Mouse (Mus musculus): Measurements from ENCODE around the gene Tifab. TPM values are rescaled to one million over a fixed set of nuclear protein-coding genes. Genes with fewer than 3 reads are reported as not detected.
A peak's percentile ranks its signal among the peaks of the same experiment; 100 is the strongest.

Tifab gene
- polyA plus RNA-seq, 1 experiment from 2014 or later: 4.7 TPM

DNA sequence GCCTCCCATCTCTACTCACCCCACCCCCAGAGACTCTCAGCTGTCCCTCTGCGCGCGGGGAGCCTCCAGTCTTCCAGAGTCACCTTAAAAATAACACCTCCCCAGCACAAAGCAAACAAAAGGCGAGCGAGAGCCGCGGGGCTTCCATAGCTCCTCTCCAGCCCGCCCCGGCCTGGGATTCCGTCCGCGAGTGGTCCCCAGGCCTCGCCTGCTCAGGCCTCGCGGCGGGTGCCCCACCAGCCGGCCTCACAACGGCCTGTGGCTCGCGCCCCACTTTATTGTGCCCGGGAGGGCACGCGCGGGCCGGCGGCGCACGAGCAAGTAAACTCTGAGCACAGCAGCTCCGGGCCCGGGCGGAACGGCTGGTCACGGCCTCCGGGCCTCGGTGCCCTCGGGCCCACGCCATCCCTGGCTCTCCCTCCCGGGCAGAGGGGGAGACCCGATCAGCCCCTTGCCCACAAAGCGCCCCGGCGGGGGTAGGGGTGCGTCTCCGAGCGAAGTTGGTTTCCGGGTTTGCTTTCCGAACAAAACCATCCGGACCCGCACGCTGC, 44.0 kb downstream of the Tifab start:
- WGBS (ENCODE audit: insufficient replicate concordance): under 1% methylated on average over 50 of the region's 50 CpGs

DNA sequence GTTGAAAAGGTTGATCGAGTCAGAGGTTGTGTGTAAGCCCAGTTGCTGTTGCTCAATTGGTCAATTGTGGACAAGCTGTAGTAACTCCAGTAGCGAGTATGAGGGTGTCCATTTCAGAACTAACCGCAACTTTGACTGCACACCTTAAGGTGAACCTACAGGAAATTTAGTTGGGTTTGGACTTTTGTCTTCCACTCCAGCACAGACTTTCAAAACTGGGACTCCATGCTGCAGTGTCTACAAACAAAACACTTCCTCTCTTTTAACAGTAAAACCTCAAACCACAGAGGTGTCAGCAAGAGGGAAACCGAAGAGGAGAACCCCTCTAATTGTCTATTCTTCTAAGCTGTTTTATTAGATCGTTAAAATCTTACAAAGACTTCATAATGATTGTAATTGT, 44.7 kb downstream of the Tifab start:
- no peak for ATAC-seq
- Histone ChIP-seq H3K36me3 (peaks cover 19% of the 10 kb centered on the region), H3K4me3 (peak overlapping the region; percentile 94), H3K27ac (0 out of 2 replicates have a peak overlapping the region, but pooled peaks have one; percentile 79), H3K4me1 (peaks cover 40% of the 10 kb centered on the region), H3K4me2 (peak overlapping the region; percentile 95), H3K9me3 (replicated peaks) (no peaks in the 10 kb centered on the region), H3K27me3 (replicated peaks) (no peaks in the 10 kb centered on the region), H3K9ac (peak overlapping the region; percentile 93)
- WGBS (ENCODE audit: insufficient replicate concordance): 27% methylated on average over 5 of the region's 5 CpGs

More for the DNA sequence above, 44.0 kb downstream of the Tifab start:
- H3K4me1 ChIP-seq: peaks cover 40% of the 10 kb centered on the region
- no peaks in the 10 kb centered on the region for H3K27me3 ChIP-seq (replicated peaks)
- H3K9me3 ChIP-seq (replicated peaks): no peaks in the 10 kb centered on the region
- H3K4me2 ChIP-seq: peak overlapping the region; percentile 95
- peaks cover 19% of the 10 kb centered on the region for H3K36me3 ChIP-seq
- peak overlapping the region; percentile 94 for H3K4me3 ChIP-seq
- H3K9ac ChIP-seq: peak overlapping the region; percentile 93
- peak; percentile 46 for ATAC-seq
- peak overlapping the region; percentile 79 for H3K27ac ChIP-seq

DNA sequence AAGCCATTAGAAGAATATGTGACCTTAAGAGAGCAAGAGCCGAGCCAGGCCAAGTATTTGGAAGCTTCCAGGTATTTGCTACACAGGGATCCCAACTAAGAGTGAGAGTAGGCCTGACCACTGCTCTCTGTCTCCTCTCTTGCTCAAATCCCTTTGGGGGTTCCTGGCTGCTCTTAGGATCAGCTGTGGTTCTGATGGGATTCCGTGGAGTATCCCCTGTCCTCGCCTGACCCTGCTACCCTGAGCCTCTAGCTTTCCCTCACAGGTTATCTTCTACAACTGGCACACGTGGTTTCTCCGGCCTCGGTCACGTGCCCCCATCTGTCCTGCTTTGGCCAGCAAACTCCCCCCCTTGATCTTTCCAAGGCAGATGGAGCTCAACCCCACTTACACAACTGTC, 45.7 kb downstream of the Tifab start:
- 43% methylated on average over 7 of the region's 7 CpGs for WGBS (ENCODE audit: insufficient replicate concordance)
- H3K9me3 ChIP-seq (replicated peaks): no peaks in the 10 kb centered on the region
- peak overlapping the region; percentile 95 for H3K4me2 ChIP-seq
- no peaks in the 10 kb centered on the region for H3K27me3 ChIP-seq (replicated peaks)
- H3K4me3 ChIP-seq: no peak overlapping the region
- ATAC-seq: no peak
- H3K36me3 ChIP-seq: peaks cover 25% of the 10 kb centered on the region
- no peak overlapping the region for H3K27ac ChIP-seq
- no peak overlapping the region for H3K9ac ChIP-seq
- H3K4me1 ChIP-seq: peaks cover 40% of the 10 kb centered on the region

DNA sequence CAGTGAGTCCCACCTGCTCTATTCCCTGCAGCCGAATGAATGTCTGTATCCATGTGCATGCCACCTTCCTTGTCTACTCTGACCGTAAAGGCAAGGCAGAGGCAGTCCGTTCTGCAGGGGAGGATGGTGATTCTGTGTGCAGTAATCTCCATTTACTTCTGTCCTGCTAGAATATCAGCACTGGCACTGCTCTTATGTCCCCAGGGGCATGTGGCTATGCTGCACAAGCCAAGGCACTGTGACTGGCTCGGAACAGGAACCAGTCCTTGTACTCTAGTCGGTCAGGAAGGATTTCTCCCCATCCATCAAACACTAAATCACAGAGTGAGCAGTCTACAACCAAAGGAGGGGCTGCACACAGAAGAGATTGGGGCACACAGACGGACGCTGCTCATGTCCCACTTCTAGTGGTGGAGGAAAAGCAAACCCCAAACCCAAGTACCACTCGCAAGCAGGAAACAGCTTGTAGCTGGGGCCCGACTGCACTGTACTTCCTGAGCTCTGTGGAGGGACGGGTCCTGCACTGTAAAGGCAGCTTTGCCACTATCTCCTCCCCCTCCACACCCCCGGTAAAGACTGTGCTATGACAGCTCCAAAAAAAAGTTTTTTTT, 46.3 kb downstream of the Tifab start:
- H3K9me3 ChIP-seq (replicated peaks): no peaks in the 10 kb centered on the region
- H3K4me3 ChIP-seq: no peak overlapping the region
- ATAC-seq: no peak
- no peaks in the 10 kb centered on the region for H3K27me3 ChIP-seq (replicated peaks)
- peaks cover 30% of the 10 kb centered on the region for H3K36me3 ChIP-seq
- WGBS (ENCODE audit: insufficient replicate concordance): 55% methylated on average over 11 of the region's 11 CpGs
- H3K9ac ChIP-seq: no peak overlapping the region
- H3K4me2 ChIP-seq: peak overlapping the region; percentile 95
- no peak overlapping the region for H3K27ac ChIP-seq
- peaks cover 40% of the 10 kb centered on the region for H3K4me1 ChIP-seq

DNA sequence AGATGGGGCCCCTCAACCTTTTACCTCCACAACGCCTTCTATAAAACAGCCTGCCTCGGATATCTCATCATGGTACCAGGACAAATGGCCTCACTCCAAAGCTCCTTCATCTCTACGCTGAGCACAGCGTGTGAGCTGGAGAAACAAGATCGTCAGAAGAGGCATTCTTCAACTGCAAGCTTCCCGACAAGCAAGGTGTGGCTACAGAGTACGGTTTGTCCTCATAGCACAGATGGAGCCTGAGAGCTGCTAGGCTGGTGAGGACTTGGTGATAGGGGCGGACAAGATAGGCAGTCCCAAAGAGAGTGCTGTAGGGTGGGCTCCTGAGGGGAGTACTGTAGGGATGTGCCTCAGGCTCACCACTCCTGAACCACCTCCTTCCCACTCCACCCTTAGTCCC, 48.1 kb downstream of the Tifab start:
- Histone ChIP-seq H3K9me3 (replicated peaks) (no peaks in the 10 kb centered on the region), H3K4me1 (peaks cover 32% of the 10 kb centered on the region), H3K27me3 (replicated peaks) (no peaks in the 10 kb centered on the region), H3K4me3 (no peak overlapping the region), H3K27ac (no peak overlapping the region), H3K9ac (no peak overlapping the region), H3K36me3 (peaks cover 49% of the 10 kb centered on the region), H3K4me2 (no peak overlapping the region)
- WGBS (ENCODE audit: insufficient replicate concordance): 73% methylated on average over 8 of the region's 8 CpGs
- ATAC-seq: no peak

DNA sequence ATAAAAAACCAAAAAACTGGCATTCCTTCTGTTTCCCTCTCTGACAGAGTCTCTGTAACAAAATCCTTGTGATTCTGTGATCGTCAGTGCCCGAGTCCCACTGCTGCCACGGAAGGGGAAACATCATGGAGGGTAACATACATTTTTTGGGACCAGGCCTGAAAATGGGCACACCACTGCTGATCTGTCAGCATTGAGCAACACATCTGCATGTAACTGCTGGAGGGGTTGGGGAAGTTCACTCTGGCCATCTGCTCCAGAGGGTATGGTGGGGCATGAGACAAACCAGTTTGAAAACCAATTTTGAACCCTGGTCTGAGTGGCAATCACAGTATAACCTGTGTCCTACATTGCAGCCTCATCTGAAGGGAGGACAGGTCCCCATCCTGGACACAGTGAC, 49.1 kb downstream of the Tifab start:
- H3K4me2 ChIP-seq: no peak overlapping the region
- peaks cover 28% of the 10 kb centered on the region for H3K4me1 ChIP-seq
- no peaks in the 10 kb centered on the region for H3K9me3 ChIP-seq (replicated peaks)
- no peak overlapping the region for H3K9ac ChIP-seq
- H3K36me3 ChIP-seq: peaks cover 59% of the 10 kb centered on the region
- no peaks in the 10 kb centered on the region for H3K27me3 ChIP-seq (replicated peaks)
- WGBS (ENCODE audit: insufficient replicate concordance): 81% methylated on average over 3 of the region's 3 CpGs
- no peak overlapping the region for H3K4me3 ChIP-seq
- no peak for ATAC-seq
- no peak overlapping the region for H3K27ac ChIP-seq

DNA sequence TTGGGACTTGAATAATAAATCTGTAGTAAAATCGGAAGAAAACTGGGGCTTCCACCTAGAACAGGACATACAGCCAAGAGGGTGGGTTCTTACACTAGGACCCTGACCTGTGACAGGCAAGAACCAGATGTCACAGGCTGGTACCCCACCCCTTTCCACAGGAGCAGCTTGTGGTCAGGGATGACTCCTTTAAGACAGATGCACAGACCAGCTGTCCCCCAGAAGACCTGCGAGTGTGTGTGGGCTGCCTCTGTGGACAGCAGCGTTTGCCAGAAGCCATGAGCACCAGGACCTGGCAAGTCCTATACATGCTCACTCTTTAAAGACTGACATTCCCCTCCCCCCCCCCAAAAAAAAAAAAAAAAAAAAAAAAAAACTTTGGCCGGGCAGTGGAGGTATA, 49.7 kb downstream of the Tifab start:
- ATAC-seq: no peak
- Histone ChIP-seq H3K4me1 (peaks cover 23% of the 10 kb centered on the region), H3K4me2 (no peak overlapping the region), H3K36me3 (peaks cover 64% of the 10 kb centered on the region), H3K9ac (no peak overlapping the region), H3K9me3 (replicated peaks) (no peaks in the 10 kb centered on the region), H3K27ac (no peak overlapping the region), H3K27me3 (replicated peaks) (no peaks in the 10 kb centered on the region), H3K4me3 (no peak overlapping the region)
- WGBS (ENCODE audit: insufficient replicate concordance): 82% methylated on average over 4 of the region's 4 CpGs

DNA sequence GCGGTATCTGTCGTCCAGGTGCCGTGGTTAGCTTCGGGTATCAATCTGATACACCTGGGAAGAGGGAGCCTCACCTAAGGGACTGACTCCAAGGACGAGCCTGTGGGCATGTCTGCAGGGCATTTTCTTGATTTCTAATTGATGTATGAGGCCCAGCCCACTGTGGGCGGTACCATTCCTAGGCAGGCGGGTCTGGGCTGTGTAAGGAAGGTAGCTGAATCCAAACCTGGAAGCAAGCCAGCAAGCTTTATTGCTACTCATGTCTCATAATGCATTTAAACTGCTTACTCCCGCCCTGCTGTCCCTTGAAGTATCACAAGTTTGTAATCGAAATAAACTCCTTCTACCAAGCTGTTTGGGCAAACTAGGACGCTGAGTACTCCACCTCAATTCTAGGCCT, 53.1 kb downstream of the Tifab start:
- no peak for ATAC-seq
- WGBS (ENCODE audit: insufficient replicate concordance): 84% methylated on average over 10 of the region's 10 CpGs
- peaks cover 85% of the 10 kb centered on the region for H3K36me3 ChIP-seq

More for the DNA sequence above, 53.1 kb downstream of the Tifab start:
- H3K4me1 ChIP-seq: no peaks in the 10 kb centered on the region
- no peaks in the 10 kb centered on the region for H3K27me3 ChIP-seq (replicated peaks)
- H3K27ac ChIP-seq: no peak overlapping the region
- no peak overlapping the region for H3K4me2 ChIP-seq
- no peak overlapping the region for H3K9ac ChIP-seq
- no peak overlapping the region for H3K4me3 ChIP-seq
- no peaks in the 10 kb centered on the region for H3K9me3 ChIP-seq (replicated peaks)

Other genes starting within 250 kb of the Tifab start
- gene H2afy, start 42.5 kb downstream of the Tifab start, polyA plus RNA-seq (2016; fragmentation: Nextera tagmentation; extraction: Ambion mirVana): 162 and 164 TPM in 2 replicates
- not detected in 2 replicates for gene Neurog1, start 73.3 kb upstream of the Tifab start, polyA plus RNA-seq (2016; fragmentation: Nextera tagmentation; extraction: Ambion mirVana)
- 0.41 and 1.6 TPM in 2 replicates for gene Cxcl14, start 117.7 kb upstream of the Tifab start, polyA plus RNA-seq (2016; fragmentation: Nextera tagmentation; extraction: Ambion mirVana)
- gene Gm3045, start 247.7 kb upstream of the Tifab start, polyA plus RNA-seq (2016; fragmentation: Nextera tagmentation; extraction: Ambion mirVana): not detected in 2 replicates

Measured in liver, embryonic 12.5 days (tissue).